Mouse (Mus musculus): ENCODE results near the gene Gstt2.
A peak's percentile ranks its signal among the peaks of the same experiment; 100 is the strongest.

Gstt2 gene

GRCm38 (mm10) chr10:75823782-75824181, 13.4 kb downstream of the Gstt2 start:
- DNase-seq: no peak

GRCm38 (mm10) chr10:75822443-75822842, 14.8 kb downstream of the Gstt2 start, which contains the start of gene Gstt4:
Gstt4 (minus strand) TSS chr10:75822543.
- no peak for DNase-seq

DNA sequence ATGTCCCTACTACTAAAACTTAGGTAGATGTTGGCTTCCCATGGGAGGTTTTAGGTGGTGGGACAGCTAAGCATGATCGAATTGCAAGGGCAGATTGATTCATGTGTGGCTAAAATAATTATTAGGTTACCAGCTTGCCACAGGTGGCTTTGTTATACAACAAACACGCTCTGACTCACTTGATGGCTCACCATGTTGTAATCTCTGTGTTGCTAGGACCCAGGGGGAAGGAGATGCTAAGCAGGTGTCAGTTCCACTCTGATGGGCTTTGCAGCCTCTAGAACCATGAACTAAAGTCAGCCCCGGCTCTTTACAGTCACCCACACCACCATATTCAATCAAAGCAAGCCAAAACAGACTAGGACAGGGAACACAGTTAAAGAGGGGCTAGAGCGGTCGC, 17.3 kb downstream of the Gstt2 start:
- no peak for DNase-seq

- no peak for DNase-seq
These were observed 18.6 kb downstream of the Gstt2 start for GRCm38 (mm10) chr10:75818641-75819040.

- DNase-seq: no peak
These were observed 33.0 kb downstream of the Gstt2 start for GRCm38 (mm10) chr10:75804217-75804616.

DNA sequence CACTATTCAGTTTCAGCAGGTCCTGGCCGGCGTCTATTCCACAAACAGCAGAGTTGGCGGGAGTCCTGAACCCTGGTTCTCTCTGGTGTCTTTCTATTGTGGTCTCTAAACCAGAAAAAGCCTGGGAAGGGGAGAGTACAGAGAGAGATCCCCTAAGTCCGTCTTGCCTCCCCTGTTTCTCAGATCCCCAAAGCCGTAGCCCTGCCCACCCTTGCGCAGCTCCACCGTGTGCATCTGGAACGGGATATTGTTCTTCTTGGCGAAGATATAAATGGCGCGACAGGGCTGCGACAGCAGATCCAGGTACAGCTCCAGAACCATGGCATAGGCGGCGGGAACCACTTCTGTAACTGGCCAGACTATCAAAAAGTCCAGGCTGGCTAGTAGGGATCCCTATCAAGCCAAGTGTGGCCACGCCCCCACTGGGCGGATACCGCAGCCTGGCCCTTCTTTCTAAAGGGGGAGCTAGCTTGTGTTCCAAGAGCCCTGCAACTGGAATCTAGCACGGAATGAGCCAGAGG, 39.0 kb downstream of the Gstt2 start, which contains the start of gene Gstt1:
Gstt1 (minus strand) TSS at position 409 of the 521 bp plus-strand sequence.
- DNase-seq: peak; percentile 20

DNA sequence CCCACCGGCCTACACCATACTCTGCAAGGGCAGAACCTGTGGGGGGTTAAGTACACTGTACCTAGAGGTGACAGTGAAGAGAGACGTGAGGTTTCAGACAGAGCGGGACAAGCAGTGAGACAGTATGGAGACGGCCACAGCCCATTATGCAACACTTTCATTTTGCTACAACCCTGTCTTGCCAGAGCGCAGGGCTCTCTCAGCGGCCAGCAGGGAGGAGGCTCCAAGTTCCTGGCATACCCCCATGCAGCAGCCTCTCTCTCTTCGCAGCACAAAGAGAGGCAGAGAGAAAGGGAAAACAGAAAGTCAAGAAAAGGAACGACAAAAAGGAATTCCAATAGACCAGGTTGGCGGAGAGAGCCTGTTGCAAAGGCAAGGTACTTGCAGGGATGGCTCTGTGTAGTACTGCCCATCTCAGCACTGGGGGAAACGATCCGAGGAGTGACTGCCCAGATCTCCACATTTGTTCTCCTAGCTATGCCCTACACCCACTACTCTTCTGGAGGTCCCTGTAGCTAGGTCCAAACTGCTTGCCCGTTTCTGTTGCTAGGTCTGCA, 39.5 kb downstream of the Gstt2 start:
- peak; percentile 54 for DNase-seq

- no peak for DNase-seq
These were observed 40.3 kb downstream of the Gstt2 start for GRCm38 (mm10) chr10:75796731-75797516.

DNA sequence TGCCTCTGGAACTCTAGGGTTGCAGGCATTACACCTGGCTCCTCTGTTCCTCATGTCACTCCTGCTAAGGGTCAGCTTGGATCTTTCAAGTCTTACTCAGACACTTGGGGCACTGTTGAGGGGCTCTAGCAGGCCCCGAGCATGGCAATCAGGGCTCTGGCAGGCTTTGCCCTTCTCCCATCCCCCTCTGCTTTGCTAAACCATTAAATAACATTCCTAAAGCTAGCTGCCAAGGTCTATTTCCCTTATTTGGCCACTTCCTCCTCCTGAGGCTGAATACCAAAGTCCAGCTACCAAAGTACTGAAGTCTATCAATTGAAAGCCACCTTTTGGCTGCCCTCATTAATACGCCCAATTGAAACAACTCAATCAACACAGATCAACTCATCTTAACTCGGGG, 42.3 kb downstream of the Gstt2 start:
- no peak for DNase-seq

GRCm38 (mm10) chr10:75790773-75791172, 46.5 kb downstream of the Gstt2 start:
- DNase-seq: no peak

GRCm38 (mm10) chr10:75789841-75790240, 47.4 kb downstream of the Gstt2 start:
- no peak for DNase-seq

- no peak for DNase-seq
These were observed 48.0 kb downstream of the Gstt2 start for GRCm38 (mm10) chr10:75789081-75789735.

DNA sequence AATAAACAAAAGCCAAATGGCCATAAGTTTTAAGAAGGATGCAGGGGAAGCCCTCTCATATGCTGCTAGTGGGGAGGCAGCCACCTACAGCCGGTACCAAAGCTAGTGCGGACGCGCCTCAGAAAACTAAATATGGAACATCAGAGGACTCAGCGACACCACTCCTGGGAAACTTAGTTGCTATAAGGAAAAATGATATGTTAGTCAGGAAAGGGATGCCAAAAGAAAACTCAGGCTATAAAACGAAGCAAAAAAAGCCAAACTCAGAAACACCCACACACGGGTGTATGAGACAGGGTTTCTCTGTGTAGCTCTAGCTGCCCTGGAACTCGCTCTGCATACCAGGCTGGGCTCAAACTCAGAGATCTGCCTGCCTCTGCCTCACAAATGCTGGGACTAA, 48.9 kb downstream of the Gstt2 start:
- peak; percentile 39 for DNase-seq

DNA sequence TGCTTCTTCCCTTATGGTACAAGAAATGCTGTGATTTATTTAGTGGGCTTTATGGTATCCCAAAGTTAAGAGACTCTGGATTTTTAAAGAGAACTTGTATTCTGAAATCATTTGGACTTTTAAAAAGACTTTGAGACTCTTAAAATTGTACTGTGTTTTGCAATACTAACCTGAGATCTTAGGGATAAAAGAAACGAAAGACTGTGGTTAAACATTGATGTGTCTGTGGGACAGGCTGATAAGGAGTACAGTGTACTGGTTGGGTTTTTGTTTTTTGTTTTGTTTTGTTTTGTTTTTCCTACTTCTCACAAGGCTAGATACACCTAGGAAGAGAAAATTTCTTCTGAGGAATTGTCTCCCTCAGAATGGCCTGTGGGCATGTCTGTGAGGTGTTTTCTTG, 51.8 kb downstream of the Gstt2 start:
- DNase-seq: no peak
